Mouse (Mus musculus) splenic B cell, adult 2 months (primary cell): ENCODE data around the gene Atad1.
A peak's percentile ranks its signal among the peaks of the same experiment; 100 is the strongest.
"Not testable (repeated sequence)": the region's sequence is repeated elsewhere in the genome, so short reads cannot be mapped to it uniquely, and the experiment has no call there.

ENCODE experiments used
- DNase-seq: peaks from one replicate; pipeline ENCODE4 v3.0.0-alpha.2; 2011; ENCODE audit warnings: low read depth, low spot score
- H3K27me3 ChIP-seq: 2 replicates; pipeline ENCODE4 v1.6.1; 2012; ENCODE audit warnings: mild to moderate bottlenecking, low read length, moderate library complexity, mixed read lengths; ENCODE audit not compliant: control insufficient read depth, poor library complexity, insufficient read depth, severe bottlenecking
- H3K36me3 ChIP-seq: 2 replicates; pipeline ENCODE4 v1.6.1; 2012; ENCODE audit warnings: mild to moderate bottlenecking, low read length, moderate library complexity, mixed read lengths; ENCODE audit not compliant: control insufficient read depth, poor library complexity, insufficient read depth, severe bottlenecking

The Atad1 gene

DNA sequence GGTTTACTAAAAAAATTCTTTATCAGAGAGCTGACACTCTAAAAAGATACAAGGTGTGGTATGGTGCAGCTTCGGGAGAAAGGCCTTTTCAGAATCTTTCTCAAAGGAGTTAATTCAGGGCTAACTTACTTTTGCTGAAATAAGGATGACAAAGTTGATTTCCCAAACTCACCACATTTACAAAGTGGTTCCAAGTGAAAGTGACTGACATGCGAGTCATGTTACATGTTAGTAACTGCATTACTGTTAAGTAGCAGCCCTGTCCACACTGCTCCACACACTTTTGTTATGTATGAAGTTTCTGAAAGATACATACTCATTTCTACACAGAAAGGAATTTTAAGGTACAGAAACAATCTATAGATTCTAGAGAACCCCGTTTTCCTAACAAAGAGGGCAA, 63.8 kb downstream of the Atad1 start:
- H3K36me3 ChIP-seq, result peaks cover 14% of the 10 kb centered on the region; the same call in 1 of the 2 replicates
- H3K27me3 ChIP-seq, result no peaks in the 10 kb centered on the region
- DNase-seq, result no peak

DNA sequence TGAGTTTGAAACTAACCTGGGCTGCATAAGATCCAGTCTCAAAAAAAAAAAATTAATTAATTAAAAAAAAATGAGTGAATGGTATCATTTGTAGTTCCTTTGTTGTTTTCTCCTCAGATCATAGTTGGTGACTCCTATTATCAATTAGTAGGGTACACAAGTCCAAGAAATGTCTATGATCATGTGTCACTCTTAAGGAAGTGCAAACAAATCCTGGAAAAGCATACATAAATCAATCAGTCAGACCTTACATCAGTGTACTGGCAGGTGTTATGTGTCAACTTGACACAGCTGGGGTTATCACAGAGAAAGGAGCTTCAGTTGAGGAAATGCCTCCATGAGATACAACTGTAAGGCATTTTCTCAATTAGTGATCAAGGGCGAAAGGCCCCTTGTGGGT, 71.8 kb downstream of the Atad1 start:
- not testable (repeated sequence) for H3K27me3 ChIP-seq, DNase-seq, H3K36me3 ChIP-seq

DNA sequence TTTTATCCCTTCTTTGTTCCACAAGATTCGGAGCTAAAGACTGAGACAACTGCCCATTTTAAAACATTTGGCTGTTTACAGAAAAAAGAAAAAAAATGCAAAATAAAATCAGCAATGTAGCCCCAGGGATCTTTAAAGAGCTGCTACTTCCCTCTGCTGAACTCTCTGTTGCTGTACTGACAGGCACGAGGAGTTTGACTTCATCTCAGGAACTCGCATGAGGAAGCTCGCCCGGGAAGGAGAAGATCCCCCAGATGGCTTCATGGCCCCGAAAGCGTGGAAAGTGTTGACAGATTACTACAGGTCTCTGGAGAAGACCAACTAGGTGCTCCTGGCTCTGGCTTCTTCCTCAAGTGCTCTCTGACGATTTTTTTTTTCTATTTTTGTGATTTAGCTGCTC, 74.3 kb downstream of the Atad1 start:
- Histone ChIP-seq H3K36me3 (no peaks in the 10 kb centered on the region; the same call in 1 of the 2 replicates), H3K27me3 (no peaks in the 10 kb centered on the region)
- no peak for DNase-seq

DNA sequence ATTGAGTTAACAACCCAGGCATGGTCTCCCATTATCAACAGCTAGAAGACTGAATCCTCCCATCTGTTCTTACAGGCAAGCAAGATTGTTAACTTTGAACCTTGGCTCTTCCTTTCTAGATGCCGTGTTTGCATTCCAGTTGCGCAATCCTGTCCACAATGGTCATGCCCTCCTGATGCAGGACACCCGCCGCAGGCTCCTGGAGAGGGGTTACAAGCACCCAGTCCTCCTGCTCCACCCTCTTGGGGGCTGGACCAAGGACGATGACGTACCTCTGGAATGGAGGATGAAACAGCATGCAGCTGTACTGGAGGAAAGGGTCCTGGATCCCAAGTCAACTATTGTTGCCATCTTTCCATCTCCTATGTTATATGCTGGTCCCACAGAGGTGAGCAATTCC, 76.7 kb downstream of the Atad1 start:
- DNase-seq, result no peak
- no peaks in the 10 kb centered on the region for H3K36me3 ChIP-seq
- no peaks in the 10 kb centered on the region for H3K27me3 ChIP-seq

DNA sequence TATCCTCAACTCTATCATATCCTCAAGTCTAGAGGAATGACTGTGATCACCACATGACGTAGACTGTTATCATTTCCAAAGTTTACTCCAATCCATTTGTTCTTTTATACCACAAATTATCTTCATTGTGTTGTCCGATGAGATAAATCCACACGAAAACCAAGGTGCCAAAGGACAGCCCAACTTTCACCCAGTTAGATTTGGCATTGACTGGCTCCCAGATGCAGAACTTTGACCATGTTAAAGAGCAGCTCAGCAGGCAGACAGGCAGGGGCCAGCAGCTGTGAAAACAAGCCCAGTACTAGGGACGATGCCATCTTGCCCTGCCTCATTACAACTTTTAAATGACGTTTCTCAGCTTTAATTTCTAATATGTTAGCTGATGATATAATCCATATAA, 80.2 kb downstream of the Atad1 start:
- no peaks in the 10 kb centered on the region for H3K27me3 ChIP-seq
- no peak for DNase-seq
- no peaks in the 10 kb centered on the region for H3K36me3 ChIP-seq

DNA sequence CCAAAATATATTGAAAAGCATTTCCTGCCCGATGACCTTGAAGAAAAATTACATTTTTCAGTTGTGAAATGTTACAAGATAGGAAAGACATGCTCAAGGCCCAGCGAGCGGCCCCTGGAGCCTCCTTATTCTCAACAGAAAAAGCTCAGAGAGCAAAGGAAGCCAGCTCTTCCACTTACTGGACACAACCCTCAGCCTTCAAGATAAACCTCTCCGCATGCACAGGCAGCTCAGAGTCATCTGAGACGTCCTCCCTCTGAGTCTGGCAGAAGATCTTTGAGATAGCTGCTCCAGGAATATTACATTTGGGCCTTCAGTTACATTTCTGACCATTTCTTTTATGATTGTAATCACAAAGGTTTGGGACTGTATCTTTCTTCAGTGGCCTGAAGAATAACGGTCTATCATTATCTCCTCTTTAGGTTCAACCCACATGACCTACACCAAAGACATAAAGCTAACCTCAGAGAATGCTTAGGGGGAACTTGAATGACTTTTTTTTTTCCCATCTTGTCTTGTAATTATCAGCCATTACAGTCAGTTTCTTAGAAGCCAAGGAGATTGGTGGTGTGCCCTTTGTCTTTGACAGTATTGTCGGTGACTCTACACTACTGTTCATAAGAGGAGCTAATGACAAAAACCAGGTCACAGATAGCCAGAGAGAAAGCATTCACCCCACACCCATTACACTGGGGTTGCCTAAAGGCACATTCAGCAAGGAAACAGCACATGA, 85.8 kb downstream of the Atad1 start:
- H3K36me3 ChIP-seq, result no peaks in the 10 kb centered on the region
- no peak for DNase-seq
- no peaks in the 10 kb centered on the region for H3K27me3 ChIP-seq

DNA sequence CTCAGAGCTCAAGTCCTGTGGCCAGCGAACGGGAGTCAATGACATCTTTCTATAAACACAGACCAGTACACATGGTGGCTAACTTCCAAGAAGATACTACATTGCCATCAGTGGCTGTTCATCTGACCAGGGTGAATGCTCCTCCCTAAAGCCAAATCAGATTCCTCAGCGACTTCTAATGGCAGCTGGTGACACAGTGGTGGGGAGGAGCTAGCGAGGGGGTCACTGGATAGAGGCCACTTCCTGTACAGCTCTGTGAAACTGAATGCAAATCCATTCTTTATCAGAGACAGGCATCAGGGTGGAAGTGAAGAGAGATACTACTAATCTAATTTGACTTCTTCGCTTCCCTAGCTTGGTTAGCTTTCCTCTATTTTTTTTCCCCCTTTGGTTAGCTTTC, 86.5 kb downstream of the Atad1 start:
- H3K27me3 ChIP-seq, result no peaks in the 10 kb centered on the region
- DNase-seq, result no peak
- no peaks in the 10 kb centered on the region for H3K36me3 ChIP-seq

DNA sequence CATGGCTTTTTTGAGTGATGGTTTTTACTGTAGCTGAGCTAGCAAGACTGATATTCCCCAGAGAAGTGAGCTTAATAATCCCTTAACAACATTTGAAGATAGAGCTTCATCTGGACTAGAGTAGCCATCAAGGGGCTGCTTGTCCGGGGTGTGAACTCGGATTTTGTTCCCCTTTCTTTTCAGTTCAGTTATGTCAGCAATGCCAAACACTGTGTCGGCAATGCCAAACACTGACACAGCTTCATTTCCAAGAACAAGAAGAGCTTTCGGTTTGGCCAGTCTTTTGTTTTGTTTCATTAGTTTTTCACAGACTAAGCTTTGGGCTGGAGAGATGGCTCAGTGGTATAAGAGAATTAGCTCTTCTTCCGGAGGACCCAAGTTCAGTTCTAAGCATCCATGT, 88.5 kb downstream of the Atad1 start:
- Histone ChIP-seq H3K36me3 (no peaks in the 10 kb centered on the region), H3K27me3 (no peaks in the 10 kb centered on the region)
- no peak for DNase-seq

DNA sequence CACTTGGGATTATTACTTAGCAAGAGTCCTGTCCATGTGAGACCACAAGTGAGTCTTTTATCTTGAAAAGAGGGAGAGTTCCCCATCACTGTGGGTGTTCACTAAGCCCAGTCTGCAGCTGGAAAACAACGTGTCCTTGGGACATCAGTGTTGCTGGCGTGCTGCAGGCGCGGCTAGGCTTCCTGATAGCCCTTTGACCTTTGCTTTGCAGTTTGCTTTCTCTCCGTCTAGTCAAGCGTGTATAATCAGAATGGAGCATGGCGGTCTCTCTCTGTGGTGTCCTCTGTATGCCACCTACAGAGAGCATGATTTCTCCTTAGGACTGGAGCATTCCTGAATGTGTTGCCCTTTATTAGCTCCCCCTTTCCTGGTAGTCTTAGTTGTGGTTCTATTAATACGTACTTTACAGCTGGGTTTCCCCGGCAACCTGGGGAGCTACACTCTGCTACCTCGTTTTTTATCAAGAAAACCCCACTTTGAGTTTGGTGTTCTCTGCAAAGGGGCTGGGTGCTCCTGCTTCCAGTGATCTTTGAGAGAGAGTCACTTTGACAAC, 91.5 kb downstream of the Atad1 start:
- DNase-seq, result no peak
- Histone ChIP-seq H3K36me3 (no peaks in the 10 kb centered on the region), H3K27me3 (no peaks in the 10 kb centered on the region)

DNA sequence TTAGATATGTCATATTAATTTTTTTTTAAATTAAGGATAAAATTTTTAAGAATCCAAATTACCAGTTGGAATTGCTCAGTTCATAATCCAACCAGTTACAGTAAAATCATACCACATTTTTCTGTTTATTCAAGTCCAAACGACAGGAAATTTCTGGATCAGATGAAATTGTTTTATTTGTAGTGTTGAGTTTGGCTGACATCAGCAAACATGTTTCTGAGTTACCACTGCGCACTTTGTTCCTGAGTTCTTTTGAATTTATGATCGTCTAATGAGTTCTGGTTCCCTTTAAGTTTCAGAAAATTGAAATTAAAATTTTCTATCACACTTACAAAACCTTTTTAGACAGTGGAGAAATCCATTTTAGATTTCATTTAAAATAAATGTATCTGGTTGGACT, 93.2 kb downstream of the Atad1 start:
- Histone ChIP-seq H3K27me3 (no peaks in the 10 kb centered on the region), H3K36me3 (no peaks in the 10 kb centered on the region)
- DNase-seq, result no peak

DNA sequence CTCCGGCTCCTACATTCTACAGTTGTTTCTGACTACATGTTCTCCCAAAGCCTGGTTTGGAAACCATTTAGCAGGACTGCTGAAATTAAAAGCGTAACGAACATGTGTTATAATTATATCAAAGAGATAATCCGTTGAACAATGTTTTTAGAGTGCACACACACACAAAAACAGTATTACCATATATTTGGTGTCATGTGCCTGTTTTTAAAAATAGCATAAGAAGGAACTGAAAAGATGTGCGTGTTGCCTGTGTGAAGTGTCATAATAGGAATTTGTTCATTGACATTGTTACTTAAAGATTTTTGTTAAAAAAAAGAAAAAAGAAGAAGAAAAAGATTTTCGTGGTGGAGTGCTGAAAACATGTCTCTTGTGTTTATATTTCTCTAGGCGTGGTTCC, 93.6 kb downstream of the Atad1 start:
- peak; percentile 6 for DNase-seq
- Histone ChIP-seq H3K36me3 (no peaks in the 10 kb centered on the region), H3K27me3 (no peaks in the 10 kb centered on the region)

DNA sequence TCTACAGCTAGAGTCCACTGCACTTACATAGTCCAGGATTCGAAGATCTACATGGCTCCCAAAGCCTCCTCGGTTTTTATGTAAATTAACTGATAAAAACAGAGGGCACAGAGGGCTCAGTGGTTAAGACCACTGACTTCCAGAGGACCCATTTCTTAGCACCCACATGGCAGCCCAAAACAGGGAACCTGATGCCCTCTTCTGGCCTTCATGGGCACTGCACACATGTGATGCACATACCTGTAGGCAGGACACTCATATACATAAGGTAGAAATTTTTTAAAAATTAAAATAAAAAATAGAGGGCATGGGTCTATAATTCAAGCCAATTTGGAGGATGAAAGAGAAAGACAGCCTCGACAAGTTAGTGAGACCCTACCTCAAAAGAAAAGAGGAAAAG, 95.9 kb downstream of the Atad1 start:
- H3K27me3 ChIP-seq, result no peaks in the 10 kb centered on the region
- DNase-seq, result no peak
- H3K36me3 ChIP-seq, result no peaks in the 10 kb centered on the region

DNA sequence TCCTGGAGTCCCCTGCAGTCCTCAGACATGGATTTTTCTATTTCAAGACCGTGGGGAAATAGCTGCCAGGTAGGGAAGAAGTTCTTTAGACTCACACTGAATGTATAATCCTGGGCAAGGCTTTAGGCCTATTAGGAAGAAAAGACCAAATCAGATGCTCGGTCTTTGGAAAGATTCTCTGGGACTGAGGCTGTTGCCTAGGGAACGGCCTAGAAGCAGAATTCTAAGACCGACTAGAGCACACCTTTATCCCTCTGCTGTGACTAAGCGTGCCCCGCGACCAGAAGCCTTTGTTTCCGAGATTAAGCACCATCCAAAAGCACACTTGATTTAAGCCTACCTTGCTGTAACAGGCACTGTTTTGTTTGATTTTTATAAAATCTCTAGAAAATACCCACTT, 97.6 kb downstream of the Atad1 start:
- no peak for DNase-seq
- H3K27me3 ChIP-seq, result no peaks in the 10 kb centered on the region
- no peaks in the 10 kb centered on the region for H3K36me3 ChIP-seq

DNA sequence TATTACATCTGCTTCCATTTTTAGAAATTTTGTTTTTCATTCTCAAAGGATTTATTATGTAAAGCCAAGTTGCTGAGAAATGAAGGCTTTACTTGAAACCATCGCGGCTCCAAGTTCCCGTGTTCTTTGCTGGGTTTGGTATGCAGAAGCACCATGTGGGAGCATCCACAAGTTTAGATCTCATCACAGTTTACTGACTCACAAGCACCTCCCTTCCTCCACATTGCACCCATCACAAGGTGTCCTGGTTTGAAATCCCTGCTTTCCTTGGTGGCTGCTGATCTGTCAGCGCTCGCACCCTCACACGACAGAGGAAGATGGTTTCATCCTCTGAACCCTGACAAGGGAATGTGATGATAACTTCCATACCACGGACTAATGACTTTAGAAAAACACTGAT, 98.1 kb downstream of the Atad1 start:
- Histone ChIP-seq H3K27me3 (no peaks in the 10 kb centered on the region), H3K36me3 (no peaks in the 10 kb centered on the region)
- DNase-seq, result no peak

DNA sequence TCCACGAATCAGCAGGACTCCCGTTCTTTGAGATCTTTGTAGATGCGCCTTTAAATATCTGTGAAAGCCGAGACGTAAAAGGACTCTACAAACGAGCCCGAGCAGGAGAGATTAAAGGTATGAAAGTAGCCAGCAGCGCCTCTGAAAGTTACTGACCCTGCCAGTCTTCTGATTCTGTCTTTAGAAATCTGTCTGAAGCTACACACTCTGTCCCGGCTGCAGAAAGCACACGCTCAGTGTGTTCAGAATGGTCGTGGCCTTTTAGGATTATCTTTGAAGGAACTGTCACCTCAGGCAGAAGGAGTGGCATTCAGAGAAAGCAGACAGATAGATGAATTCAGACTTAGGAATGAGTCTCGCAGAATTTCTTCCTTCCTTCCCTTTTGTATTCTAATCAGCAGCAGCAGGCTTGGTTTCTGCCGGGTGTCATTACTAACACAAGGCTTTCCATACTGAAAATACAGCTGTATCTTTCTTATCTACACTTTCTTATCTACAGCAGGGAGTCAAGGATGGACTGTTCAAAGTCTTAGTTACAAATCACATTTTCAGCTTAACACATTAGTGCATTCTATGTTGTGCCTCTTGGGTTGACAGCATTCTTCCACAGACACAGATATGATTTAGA, 101.2 kb downstream of the Atad1 start:
- DNase-seq, result no peak
- no peaks in the 10 kb centered on the region for H3K27me3 ChIP-seq
- no peaks in the 10 kb centered on the region for H3K36me3 ChIP-seq
